Mouse (Mus musculus) midbrain, embryonic 16.5 days (tissue): ENCODE measurements around the gene Olfr1239. TPM values are rescaled to one million over a fixed set of nuclear protein-coding genes. Genes with fewer than 3 reads are reported as not detected.

ENCODE experiments used
- ATAC-seq: fragments of 200-750 bp; cut with Nextera tagmentation; 2 replicates; pipeline ENCODE4 v1.8.0; 2017; ENCODE audit warnings: moderate TSS enrichment
- H3K27ac ChIP-seq: fragments of 300-500 bp; sonication (generic); 2 replicates; pipeline ENCODE4 v1.5.1; 2014; ENCODE audit warnings: mild to moderate bottlenecking, low read length, mixed read lengths
- H3K27me3 ChIP-seq: fragments of 300-500 bp; sonication (generic); 2 replicates; pipeline ENCODE4 v1.6.1; 2014; ENCODE audit warnings: low read depth, low read length, mixed read lengths; ENCODE audit not compliant: control insufficient read depth, insufficient read depth
- H3K36me3 ChIP-seq: fragments of 300-500 bp; sonication (generic); 2 replicates; pipeline ENCODE4 v1.6.1; 2014; ENCODE audit warnings: mild to moderate bottlenecking, low read length, moderate library complexity, mixed read lengths; ENCODE audit not compliant: control insufficient read depth, insufficient read depth
- H3K4me1 ChIP-seq: fragments of 300-500 bp; sonication (generic); 2 replicates; pipeline ENCODE4 v1.6.1; 2014; ENCODE audit warnings: mild to moderate bottlenecking, low read length, mixed read lengths; ENCODE audit not compliant: control insufficient read depth, insufficient read depth
- H3K4me2 ChIP-seq: fragments of 300-500 bp; sonication (generic); 2 replicates; pipeline ENCODE4 v1.6.1; 2014; ENCODE audit warnings: mild to moderate bottlenecking, low read length, mixed read lengths
- H3K4me3 ChIP-seq: fragments of 300-500 bp; sonication (generic); 2 replicates; pipeline ENCODE4 v1.5.1; 2014; ENCODE audit warnings: low read depth, mild to moderate bottlenecking, low read length, moderate library complexity, mixed read lengths
- H3K9ac ChIP-seq: fragments of 300-500 bp; sonication (generic); 2 replicates; pipeline ENCODE4 v1.6.1; 2014; ENCODE audit warnings: low read depth, low read length, mixed read lengths
- H3K9me3 ChIP-seq: fragments of 300-500 bp; sonication (generic); replicated peaks from 2 replicates; pipeline ENCODE4 v1.6.1; 2014; ENCODE audit warnings: mild to moderate bottlenecking, low read length, mixed read lengths; ENCODE audit not compliant: control insufficient read depth, poor library complexity, severe bottlenecking
- WGBS: fragments of 180-500 bp; shearing (Covaris S2); extraction: QIAGEN DNeasy Blood & Tissue Kit; methylation state at CpG from one replicate; pipeline ENCODE4 v1.1.7; 2014; 5-methylcytosine and 5-hydroxymethylcytosine counted together
- polyA plus RNA-seq: library from polyadenylated mRNA; unstranded; fragments of >200 nt; fragmentation: Nextera tagmentation; extraction: Ambion mirVana; gene quantifications from 2 replicates; pipeline ENCODE4 v1.2.1, GENCODE M21; 2015

Olfr1239 gene
- polyA plus RNA-seq, result not detected in 2 replicates

DNA sequence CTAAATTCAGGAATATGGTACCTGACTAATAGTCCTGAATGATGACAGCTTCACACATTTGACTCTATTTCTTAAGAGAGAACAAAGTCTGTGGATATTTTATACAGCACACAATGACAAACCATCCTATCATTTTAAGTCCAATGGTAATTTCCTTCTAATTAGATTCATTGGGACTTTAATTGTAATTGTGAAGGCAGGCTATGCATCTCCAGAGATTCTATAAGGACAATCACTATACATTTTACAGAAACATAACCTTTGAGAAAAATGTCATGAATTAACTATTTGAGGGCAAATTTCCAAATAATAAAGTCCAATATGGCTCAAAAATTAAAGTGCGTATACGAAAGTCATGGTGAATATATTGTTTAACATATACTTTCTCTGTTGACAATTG lies at the start of gene Olfr1239:
TSS of gene Olfr1239 (minus strand) at position 101 of the 400 bp plus-strand sequence.
- Histone ChIP-seq H3K4me1 (no peaks in the 10 kb centered on the region), H3K4me3 (no peak within 1 kb of the TSS), H3K9me3 (no peaks in the 10 kb centered on the region), H3K4me2 (no peak within 1 kb of the TSS), H3K9ac (no peak within 1 kb of the TSS), H3K27me3 (no peaks in the 10 kb centered on the region), H3K36me3 (no peaks in the 10 kb centered on the region), H3K27ac (no peak within 1 kb of the TSS)
- no peak for ATAC-seq
- 97% methylated on average over 2 of the region's 2 CpGs for WGBS

DNA sequence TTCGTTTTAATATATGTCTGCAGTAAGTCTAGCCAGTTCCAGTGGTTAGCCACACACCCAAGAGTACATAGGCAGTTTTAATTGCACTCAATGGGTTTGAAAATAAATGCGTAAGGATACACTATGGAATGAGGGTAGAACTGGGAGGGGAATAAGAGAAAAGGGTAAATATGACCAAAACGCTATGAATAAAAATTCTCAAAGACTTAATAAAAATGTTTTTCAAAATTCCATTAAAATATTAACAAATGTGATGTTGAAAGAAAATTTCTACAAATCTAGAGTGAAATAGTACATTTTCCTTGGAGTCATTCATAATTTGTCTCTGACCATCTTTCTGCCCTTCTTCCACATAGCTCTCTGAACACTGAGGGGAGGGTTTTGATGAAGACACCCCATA lies 22.7 kb upstream of the Olfr1239 start, which contains the start of gene Olfr1240:
TSS of gene Olfr1240 (minus strand) at position 101 of the 400 bp plus-strand sequence.
- no peak within 1 kb of the TSS for H3K27ac ChIP-seq
- ATAC-seq, result no peak
- H3K27me3 ChIP-seq, result no peaks in the 10 kb centered on the region
- 89% methylated on average over 3 of the region's 3 CpGs for WGBS
- H3K36me3 ChIP-seq, result no peaks in the 10 kb centered on the region
- H3K9ac ChIP-seq, result no peak within 1 kb of the TSS
- no peak within 1 kb of the TSS for H3K4me2 ChIP-seq
- no peaks in the 10 kb centered on the region for H3K9me3 ChIP-seq
- no peak within 1 kb of the TSS for H3K4me3 ChIP-seq
- H3K4me1 ChIP-seq, result no peaks in the 10 kb centered on the region

DNA sequence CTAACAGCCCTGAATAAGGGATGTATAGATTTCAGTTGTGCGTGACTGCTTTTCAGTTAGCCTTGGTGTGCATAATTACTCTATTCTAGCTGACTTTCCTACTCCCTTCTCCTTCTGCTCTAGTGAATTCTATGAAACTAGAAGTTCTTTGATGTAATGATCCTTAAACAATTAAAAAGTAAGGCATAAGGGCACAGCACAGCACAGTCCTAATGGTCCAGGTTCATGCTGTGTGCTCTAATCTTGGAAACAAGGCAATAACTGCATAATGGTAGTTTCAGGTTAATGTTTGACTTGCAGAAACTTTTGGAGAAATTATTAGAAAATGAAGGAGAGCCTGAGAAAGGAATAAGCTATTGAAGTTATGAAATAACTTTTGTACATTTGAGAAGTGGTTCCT lies 5.7 kb downstream of the Olfr1239 start:
- H3K36me3 ChIP-seq, result no peaks in the 10 kb centered on the region
- no peak overlapping the region for H3K4me2 ChIP-seq
- no peak overlapping the region for H3K27ac ChIP-seq
- no peaks in the 10 kb centered on the region for H3K9me3 ChIP-seq
- WGBS, result 84% methylated on average over 1 of the region's 1 CpGs
- H3K4me3 ChIP-seq, result no peak overlapping the region
- no peak overlapping the region for H3K9ac ChIP-seq
- H3K27me3 ChIP-seq, result no peaks in the 10 kb centered on the region
- ATAC-seq, result no peak
- H3K4me1 ChIP-seq, result no peaks in the 10 kb centered on the region

GRCm38 (mm10) chr2:89409576-89409975 lies 10.6 kb downstream of the Olfr1239 start, which contains the start of gene Olfr1238:
TSS of gene Olfr1238 (minus strand) at chr2:89409676.
- Histone ChIP-seq H3K9me3 (no peaks in the 10 kb centered on the region), H3K4me1 (no peaks in the 10 kb centered on the region), H3K27me3 (no peaks in the 10 kb centered on the region), H3K4me2 (no peak within 1 kb of the TSS), H3K36me3 (no peaks in the 10 kb centered on the region), H3K9ac (no peak within 1 kb of the TSS), H3K27ac (no peak within 1 kb of the TSS), H3K4me3 (no peak within 1 kb of the TSS)
- WGBS, result 94% methylated on average over 2 of the region's 2 CpGs
- ATAC-seq, result no peak

- H3K4me2 ChIP-seq, result no peak overlapping the region
- no peaks in the 10 kb centered on the region for H3K36me3 ChIP-seq
- no peak for ATAC-seq
- no peaks in the 10 kb centered on the region for H3K4me1 ChIP-seq
- H3K27me3 ChIP-seq, result no peaks in the 10 kb centered on the region
- no peak overlapping the region for H3K4me3 ChIP-seq
- 87% methylated on average over 1 of the region's 1 CpGs for WGBS
- no peak overlapping the region for H3K27ac ChIP-seq
- no peak overlapping the region for H3K9ac ChIP-seq
- no peaks in the 10 kb centered on the region for H3K9me3 ChIP-seq
Observed at GRCm38 (mm10) chr2:89400882-89401281, 19.3 kb downstream of the Olfr1239 start.

Other genes with a start within 250 kb of the Olfr1239 start
- gene Olfr1225, start 245.7 kb downstream of the Olfr1239 start, polyA plus RNA-seq, result not detected in 2 replicates
- gene Olfr1226, start 220.4 kb downstream of the Olfr1239 start, polyA plus RNA-seq, result not detected in 2 replicates
- gene Olfr1228, start 166.3 kb downstream of the Olfr1239 start, polyA plus RNA-seq, result not detected in 2 replicates
- not detected in 2 replicates for gene Olfr1229, start 132.4 kb downstream of the Olfr1239 start, polyA plus RNA-seq
- gene Olfr1230, start 123.1 kb downstream of the Olfr1239 start, polyA plus RNA-seq, result not detected in 2 replicates
- gene Olfr1231, start 113.3 kb downstream of the Olfr1239 start, polyA plus RNA-seq, result not detected in 2 replicates
- not detected in 2 replicates for gene Olfr1232, start 90.7 kb downstream of the Olfr1239 start, polyA plus RNA-seq
- gene Olfr1233, start 78.0 kb downstream of the Olfr1239 start, polyA plus RNA-seq, result not detected in 2 replicates
- gene Olfr1234, start 55.5 kb downstream of the Olfr1239 start, polyA plus RNA-seq, result not detected in 2 replicates
- gene Olfr1238, start 10.7 kb downstream of the Olfr1239 start, polyA plus RNA-seq, result not detected in 2 replicates
- not detected in 2 replicates for gene Olfr1240, start 22.6 kb upstream of the Olfr1239 start, polyA plus RNA-seq
- not detected in 2 replicates for gene Olfr1241, start 66.7 kb upstream of the Olfr1239 start, polyA plus RNA-seq
- gene Olfr1242, start 77.9 kb upstream of the Olfr1239 start, polyA plus RNA-seq, result not detected in 2 replicates
- gene Olfr1243, start 111.1 kb upstream of the Olfr1239 start, polyA plus RNA-seq, result not detected in 2 replicates
- gene Olfr1245, start 158.0 kb upstream of the Olfr1239 start, polyA plus RNA-seq, result not detected in 2 replicates
- not detected in 2 replicates for gene Olfr1246, start 172.8 kb upstream of the Olfr1239 start, polyA plus RNA-seq
- not detected in 2 replicates for gene Olfr1247, start 193.7 kb upstream of the Olfr1239 start, polyA plus RNA-seq
- gene Olfr1248, start 197.8 kb upstream of the Olfr1239 start, polyA plus RNA-seq, result not detected in 2 replicates
- gene Olfr1249, start 214.6 kb upstream of the Olfr1239 start, polyA plus RNA-seq, result not detected in 2 replicates
- gene Olfr1250, start 241.1 kb upstream of the Olfr1239 start, polyA plus RNA-seq, result not detected in 2 replicates